Mouse (Mus musculus) mature B cell (primary cell): ENCODE results near the gene Slc36a3.

Experiments
- in situ Hi-C: fragments of 300-500 bp; cut with MboI; formaldehyde crosslinking; loops from 2 replicates; pipeline ENCODE4 v1.14.3; 2019

Slc36a3 gene

DNA sequence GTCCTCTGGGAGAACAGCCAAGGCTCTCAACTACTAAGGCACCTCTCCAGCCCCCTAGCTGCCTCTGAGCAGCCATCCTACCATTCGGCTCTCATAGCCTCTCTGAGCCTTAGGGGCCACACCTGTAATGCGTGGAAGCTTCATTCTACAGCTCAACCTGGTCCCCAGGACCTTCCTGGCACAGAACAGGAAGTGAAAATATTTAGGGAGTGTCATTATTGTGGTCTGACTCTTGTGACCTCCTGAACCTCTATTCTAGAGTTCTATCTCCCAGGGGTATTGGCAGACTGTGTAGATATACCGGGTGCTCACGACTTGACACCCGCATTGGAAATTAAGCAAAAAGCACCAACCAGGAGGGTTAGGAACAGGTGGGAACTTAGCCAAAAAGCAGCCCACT, 75.3 kb downstream of the Slc36a3 start:
- in situ Hi-C loops = no loop called here

DNA sequence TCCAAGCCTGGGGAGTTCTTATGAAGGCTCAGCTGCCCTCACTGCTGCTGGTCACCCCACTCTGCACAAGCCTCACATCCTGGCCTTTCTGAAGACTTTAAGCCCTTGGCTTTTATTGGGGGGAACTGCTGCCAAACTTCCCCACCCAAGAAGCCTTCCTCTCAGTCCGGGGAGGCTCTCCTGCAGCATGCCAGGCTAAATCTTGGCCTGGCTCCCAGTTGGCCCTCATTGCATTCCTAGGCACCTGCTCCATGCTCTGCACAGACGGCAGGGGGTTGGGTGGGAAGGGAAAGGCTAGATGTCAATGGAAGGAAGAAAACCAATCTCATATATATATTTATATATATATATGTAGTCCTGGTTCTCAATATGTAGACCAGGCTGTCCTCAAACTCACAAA, 75.9 kb downstream of the Slc36a3 start:
- in situ Hi-C loops = no loop called here
